Mouse (Mus musculus) cerebellum, adult (tissue): ENCODE measurements around the gene Kdm4d.
"Not testable (repeated sequence)": the region's sequence is repeated elsewhere in the genome, so short reads cannot be mapped to it uniquely, and the experiment has no call there.

Experiments used
- ATAC-seq: cut with Nextera tagmentation; 2 replicates; pipeline ENCODE4 v1.9.2; 2017; ENCODE audit warnings: mild to moderate bottlenecking, moderate library complexity, mixed read lengths; ENCODE audit not compliant: insufficient number of reproducible peaks, low FRiP score, low TSS enrichment

The Kdm4d gene

GRCm38 (mm10) chr9:14462536-14462935, 37.7 kb downstream of the Kdm4d start:
- not testable (repeated sequence) for ATAC-seq

GRCm38 (mm10) chr9:14456320-14456719, 44.0 kb downstream of the Kdm4d start:
- ATAC-seq = no peak

- not testable (repeated sequence) for ATAC-seq
Measured at GRCm38 (mm10) chr9:14451120-14451519, 49.2 kb downstream of the Kdm4d start.

- not testable (repeated sequence) for ATAC-seq
Measured at GRCm38 (mm10) chr9:14447086-14447485, 53.2 kb downstream of the Kdm4d start.

DNA sequence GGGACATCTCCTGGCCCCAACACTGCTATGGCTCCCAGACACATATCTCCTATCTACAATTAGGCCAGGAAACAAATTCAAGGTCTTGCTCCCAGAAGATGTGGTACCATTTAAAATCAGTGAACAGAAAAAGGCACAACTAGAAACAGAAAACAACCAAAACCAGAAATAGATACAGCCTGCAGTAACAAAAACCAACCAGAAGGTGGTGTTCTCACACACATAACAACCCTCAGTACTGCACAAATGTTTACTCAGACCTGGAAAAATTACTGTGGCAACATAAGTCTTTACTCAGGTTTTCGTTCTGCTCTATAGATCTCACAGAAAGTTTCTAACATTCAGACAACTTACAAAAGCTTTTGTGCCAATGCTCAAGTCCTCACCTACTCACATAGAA, 59.9 kb downstream of the Kdm4d start:
- ATAC-seq = no peak

DNA sequence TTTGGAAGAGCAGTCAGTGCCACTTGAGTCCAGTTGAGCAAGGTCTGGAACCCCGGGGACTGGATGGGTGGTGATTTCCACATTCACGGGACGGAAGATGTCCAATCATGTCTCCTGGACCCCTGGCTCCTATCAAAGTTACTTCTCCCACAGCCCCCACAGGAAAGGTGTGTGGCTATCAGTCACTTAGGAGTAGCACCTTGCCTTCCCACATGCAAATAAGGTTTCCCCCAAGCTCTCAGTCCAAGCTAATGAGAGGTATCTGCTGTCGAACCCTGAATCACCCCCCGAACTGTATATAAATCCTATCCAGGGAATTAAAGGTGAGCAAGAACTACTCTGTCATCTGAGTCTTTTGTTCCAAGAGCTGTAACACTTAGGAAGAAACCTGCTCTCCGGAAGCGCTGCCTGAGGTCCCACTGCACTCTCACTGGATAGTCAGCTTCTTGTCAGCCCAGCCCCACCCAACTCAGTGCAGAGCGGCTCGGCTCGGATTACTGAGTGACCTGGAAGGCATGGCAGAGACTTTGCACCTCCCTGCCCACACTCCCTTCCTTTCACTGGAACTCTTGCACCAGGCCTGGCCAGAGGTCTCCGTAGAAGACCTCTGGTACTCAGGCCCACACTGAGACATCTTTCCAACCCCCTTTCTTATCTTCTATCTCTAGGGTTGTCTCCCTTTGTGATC, 66.9 kb downstream of the Kdm4d start:
- ATAC-seq = no peak
